Mouse (Mus musculus): ENCODE measurements around the gene Egln2. TPM values are rescaled to one million over a fixed set of nuclear protein-coding genes. Genes with fewer than 3 reads are reported as not detected.

Gene Egln2
- polyA plus RNA-seq (2012; rRNA removed): 64.2 and 67.5 TPM in 2 replicates

GRCm38 (mm10) chr7:27166614-27167474 lies at the start of gene Egln2:
Egln2 (minus strand) TSS chr7:27166802.
- DNase-seq (ENCODE audit: low spot score): peak; percentile 93

GRCm38 (mm10) chr7:27212626-27213025 lies 46.0 kb upstream of the Egln2 start:
- no peak for DNase-seq (ENCODE audit: low spot score)

DNA sequence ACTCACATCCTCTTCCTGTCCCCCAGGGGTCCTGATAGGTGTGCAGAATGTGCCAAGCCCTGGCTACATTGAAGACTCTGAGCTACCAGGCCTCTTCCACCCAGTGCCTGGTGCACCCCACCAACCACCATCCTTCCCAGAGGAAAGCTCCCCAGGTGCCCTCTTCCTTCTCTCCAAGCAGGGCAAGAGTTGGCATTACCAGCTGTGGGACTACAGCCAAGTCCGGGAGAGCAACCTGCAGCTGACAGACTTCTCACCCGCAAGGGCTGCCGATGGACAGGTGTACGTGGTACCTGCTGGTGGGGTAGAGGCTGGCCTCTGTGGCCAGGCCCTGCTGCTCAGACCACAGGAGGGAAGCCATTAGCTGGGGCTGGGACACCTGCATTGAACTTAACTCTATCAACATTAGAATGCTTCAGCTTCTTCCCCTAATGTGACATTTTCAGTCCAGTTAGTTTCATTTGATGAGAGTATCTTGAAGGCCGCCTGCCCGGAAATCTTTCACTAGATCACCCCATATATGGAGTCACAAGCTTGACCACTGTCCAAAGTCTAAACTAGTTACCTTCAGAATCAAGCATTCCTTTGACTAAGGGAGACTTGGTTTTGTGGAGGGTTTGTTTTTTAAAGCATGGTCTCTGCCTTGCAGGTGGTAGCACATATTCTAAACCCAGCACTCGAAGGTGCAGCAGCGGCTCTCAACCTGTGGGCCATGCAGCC lies 37.3 kb upstream of the Egln2 start:
- DNase-seq (ENCODE audit: low spot score): no peak

DNA sequence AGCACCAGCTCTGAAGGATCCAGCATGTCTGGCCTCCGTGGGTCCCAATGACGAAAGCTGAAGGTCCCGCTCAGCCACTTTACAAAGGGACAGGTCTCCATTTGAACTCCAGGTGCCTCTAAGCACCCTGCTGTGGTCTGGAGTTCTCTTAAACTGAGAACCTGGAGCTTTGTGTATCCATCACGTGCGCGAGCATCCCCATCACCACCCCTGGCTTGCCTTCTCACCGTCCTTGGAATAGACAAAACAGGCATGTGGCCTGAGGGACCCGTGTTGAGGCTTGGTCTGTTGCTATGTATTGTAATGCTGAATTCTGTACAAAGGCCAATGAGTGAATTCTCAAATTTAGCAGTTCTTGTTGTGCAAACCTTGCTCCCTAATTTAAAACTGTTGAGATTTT lies 32.2 kb upstream of the Egln2 start:
- no peak for DNase-seq (ENCODE audit: low spot score)

DNA sequence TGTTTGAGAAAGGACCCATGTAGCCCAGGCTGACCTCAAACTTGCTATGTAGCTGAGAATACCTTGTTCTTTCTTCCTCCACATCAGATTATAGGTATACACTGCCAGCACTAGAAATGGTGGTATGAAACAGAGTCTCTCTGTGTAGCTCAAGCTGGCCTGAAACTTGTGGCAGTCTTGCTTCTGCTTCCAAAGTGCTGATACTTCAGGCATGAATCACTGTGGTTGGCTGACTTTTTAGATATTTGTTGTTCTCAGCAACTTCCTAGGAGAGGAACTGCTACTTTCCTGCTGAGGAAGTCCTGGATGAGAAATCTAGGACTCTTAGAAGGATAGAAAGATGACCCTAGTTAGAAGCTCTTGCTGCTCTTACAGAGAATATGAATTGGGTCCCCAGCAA lies 31.8 kb upstream of the Egln2 start:
- no peak for DNase-seq (ENCODE audit: low spot score)

DNA sequence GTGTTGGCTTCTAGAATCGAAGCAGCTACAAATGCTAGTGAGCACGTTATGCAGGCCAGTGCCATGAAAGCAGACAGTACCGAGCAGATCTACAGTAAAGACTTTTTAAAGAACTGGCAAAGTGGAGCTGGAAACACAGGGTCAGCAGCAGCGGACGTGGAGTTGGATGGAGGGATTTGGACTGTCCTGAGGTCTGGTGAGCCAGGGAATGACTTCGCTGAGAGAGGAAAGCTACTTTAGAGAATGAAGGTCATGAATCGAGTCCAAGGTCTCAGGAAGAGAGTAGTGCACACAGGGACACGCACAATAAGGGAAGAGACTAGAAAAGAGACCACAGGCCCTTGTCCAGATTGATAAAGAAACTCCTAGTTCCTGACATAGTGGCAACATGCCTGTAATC lies 31.0 kb upstream of the Egln2 start:
- no peak for DNase-seq (ENCODE audit: low spot score)

GRCm38 (mm10) chr7:27197136-27197535 lies 30.5 kb upstream of the Egln2 start:
- no peak for DNase-seq (ENCODE audit: low spot score)

DNA sequence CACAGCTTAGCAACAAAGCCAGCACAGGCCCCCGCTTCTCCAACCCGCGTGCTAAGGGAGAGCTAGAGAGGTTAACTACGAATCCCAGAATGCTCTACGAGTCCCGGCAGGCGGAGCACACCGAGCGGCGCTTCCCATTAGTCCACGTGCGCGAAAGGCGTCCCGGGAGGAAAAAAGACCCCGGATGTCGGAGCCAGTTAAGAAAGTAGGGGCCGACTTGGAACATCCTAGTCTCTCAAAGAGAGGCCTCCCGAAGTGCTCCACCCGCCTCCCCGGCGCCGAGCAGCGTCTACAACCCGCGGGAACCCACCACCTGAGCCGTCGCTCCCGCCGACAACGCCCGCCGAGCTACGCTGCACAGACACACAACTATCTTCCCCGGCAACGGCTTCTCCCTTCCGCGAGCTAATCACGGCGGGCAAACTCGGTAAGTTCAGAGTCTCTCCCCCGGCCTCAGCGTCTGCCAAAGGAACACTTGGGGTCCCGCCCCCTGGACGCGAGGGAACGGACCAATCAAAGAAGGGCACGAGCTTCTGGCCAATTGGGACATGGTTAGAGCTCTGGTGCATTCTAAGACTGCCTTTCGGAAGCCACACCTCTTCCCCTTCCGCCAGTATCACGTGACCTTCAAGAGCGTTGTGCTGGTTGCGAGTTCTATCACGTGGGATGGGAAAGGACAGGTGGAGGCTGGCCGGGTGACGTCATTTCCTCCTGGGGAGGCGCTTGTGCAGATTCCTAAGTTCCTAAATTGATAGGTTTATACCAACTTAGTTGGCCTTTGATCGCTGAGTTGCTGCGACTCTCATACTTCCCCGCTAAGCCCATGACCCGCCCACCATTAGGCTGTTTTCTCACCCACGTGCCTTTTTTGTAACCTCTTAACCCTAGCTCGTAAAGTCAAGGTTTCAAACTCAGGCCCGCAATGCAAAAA lies 29.3 kb upstream of the Egln2 start, which contains the start of the genes BC024978 and Snrpa:
Gene BC024978 (plus strand): TSS at position 101 of the 931 bp plus-strand sequence.
Gene Snrpa (minus strand): TSS at position 591 of the 931 bp plus-strand sequence.
- DNase-seq (ENCODE audit: low spot score): peak; percentile 84

DNA sequence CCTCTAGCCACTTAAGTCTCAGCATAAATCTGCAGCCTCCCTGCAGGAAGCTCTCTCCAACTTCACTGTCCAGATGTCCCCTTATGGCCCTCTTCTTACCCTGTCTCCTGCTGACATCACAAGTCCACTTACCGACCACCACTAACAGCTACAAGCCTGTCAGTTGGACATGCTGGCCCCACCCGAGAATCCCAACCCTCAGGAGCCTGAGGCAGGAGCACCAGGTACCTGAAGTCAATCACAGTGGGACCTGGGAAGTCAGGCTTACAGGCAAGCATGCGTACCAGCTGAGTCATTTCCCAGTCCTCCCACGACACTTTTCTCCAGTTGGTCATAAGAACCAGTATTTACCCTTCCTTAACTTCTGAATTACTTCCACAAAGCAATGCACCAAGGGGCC lies 27.1 kb upstream of the Egln2 start:
- DNase-seq (ENCODE audit: low spot score): no peak

GRCm38 (mm10) chr7:27192434-27192833 lies 25.8 kb upstream of the Egln2 start:
- DNase-seq (ENCODE audit: low spot score): no peak

DNA sequence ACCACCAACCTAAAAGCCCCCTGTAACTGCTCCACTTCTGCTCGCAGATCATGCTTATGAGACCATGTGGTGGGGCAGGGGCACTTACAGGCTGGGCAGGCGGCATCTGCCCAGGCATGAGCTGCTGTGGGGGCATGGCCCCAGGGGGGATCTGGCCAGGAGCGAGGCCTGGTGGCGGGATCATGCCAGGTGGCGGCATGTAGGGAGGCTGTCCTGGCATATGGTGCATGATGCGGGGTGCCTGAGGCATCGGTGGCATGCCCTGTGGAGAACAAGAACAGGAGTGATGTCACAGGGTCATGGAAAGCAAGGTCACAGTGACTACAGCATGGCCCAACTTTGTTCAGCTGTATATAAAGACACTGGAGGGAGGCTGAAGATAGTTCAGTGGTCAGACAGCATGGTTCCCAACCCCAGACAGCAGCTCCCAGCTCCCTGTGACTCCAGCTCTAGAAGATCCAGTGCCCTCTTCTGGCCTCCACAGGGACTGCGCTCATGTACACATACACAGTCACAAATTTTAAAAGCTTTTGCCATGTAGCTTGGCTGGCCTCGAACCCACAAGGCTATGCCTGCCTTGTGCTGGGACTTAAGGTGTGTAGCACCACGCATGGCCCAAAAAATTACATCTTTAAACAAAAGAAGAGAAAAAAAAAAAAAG lies 22.8 kb upstream of the Egln2 start:
- DNase-seq (ENCODE audit: low spot score): no peak

DNA sequence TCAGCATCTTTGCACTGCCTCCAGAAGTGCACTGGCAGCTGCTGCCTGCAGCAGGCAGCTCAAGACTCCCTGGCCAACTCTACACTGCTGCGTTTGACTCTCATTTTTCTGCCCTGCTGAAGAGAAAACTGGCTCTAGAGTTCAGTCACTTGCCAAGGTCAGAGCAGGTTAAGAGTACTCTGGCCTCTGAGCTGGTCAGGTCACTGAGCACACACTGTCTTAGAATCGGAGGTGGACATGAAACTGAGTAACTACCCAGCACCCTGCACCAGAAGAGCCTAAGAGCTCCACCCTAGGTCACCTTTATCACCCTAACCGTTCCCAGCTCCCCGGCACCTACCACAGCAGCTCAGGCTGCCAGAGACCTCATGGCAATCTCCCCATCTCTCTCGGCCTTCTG lies 19.4 kb upstream of the Egln2 start:
- no peak for DNase-seq (ENCODE audit: low spot score)

GRCm38 (mm10) chr7:27184964-27185363 lies 18.4 kb upstream of the Egln2 start:
- DNase-seq (ENCODE audit: low spot score): no peak

GRCm38 (mm10) chr7:27182498-27182897 lies 15.9 kb upstream of the Egln2 start:
- DNase-seq (ENCODE audit: low spot score): no peak

- DNase-seq (ENCODE audit: low spot score): no peak
Measured at GRCm38 (mm10) chr7:27180837-27181695, 14.5 kb upstream of the Egln2 start, which contains the start of the genes Gm21983 and Mia. Gm21983 (minus strand) TSS chr7:27181086. Mia (minus strand) TSS chr7:27181157.

GRCm38 (mm10) chr7:27180036-27180435 lies 13.4 kb upstream of the Egln2 start:
- no peak for DNase-seq (ENCODE audit: low spot score)

GRCm38 (mm10) chr7:27179217-27179918 lies 12.8 kb upstream of the Egln2 start:
- DNase-seq (ENCODE audit: low spot score): no peak

DNA sequence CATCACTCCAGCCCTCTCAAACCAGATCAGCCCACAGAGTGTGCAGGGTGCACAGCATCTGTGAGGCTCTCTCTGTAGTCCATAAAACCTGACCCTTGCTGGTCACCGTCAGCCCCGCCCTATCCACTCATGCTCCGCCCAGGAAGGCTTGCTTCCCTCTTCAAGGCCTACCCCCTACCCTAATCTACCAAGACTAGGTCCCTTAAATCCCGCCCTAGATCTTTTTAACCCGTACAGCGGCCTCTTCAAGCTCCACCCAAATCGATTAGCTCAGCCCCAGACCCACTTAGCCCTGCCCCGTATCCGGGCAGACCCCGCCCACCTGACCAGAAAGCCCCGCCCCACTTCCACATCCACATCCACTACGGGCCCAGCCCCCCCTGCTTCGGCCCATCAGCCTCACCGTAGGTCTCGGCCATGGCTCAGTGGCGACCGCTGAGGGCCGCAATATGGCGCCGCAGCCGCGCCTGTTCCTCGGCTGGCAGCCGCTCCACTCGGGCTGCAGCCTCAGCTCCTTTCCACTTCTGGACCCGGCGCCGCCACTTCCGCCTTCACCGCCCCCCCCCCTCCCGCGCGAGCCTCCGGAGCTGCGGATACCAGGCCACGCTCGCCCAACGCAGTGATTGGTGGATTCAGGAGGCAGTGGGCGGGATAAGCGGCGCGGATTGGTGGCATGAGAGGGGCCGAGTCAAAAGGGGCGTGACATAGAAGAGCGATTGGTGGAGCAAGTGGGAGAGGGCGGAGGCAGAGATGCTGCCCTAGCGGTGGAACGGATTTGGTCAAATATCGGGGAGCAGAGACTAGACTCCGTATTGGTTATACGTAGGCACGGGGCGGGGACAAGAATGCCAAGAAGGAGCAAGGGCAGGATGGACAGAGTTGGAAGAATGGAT lies 12.0 kb upstream of the Egln2 start, which contains the start of gene Rab4b:
Gene Rab4b (minus strand): TSS at position 573 of the 893 bp plus-strand sequence.
- DNase-seq (ENCODE audit: low spot score): peak; percentile 86

Data from urinary bladder, adult 2 months (tissue).